Mouse (Mus musculus) erythroid progenitor cell, adult 5-6 weeks (primary cell): ENCODE measurements around the gene Glb1l3. TPM values are rescaled to one million over a fixed set of nuclear protein-coding genes. Genes with fewer than 3 reads are reported as not detected.
"Not testable (repeated sequence)": the region's sequence is repeated elsewhere in the genome, so short reads cannot be mapped to it uniquely, and the experiment has no call there.

Experiments
- ATAC-seq: replicated peaks from 2 replicates; pipeline ENCODE4 v1.8.0; 2016; ENCODE audit warnings: moderate number of reproducible peaks, mild to moderate bottlenecking, moderate TSS enrichment, inconsistent platforms; ENCODE audit not compliant: poor library complexity, low FRiP score, severe bottlenecking
- total RNA-seq, 2 experiments: library from RNA; stranded (forward) in 1 of 2; stranded (reverse) in 1 of 2; fragments of 150-400 nt in 1 of 2; fragments of 186-747, 209-891 nt in 1 of 2; gene quantifications; 2 replicates each; pipeline versions ENCODE4 v1.2.3 to v1.2.4; 2015 to 2017; ENCODE audit warnings: low replicate concordance in 2 of 2

Gene Glb1l3
- total RNA-seq (2015; ENCODE audit: low replicate concordance) (not detected in 2 replicates), total RNA-seq (2017; ENCODE audit: low replicate concordance) (not detected in 2 replicates)

GRCm38 (mm10) chr9:26860751-26861150 is at the start of gene Glb1l3:
TSS of gene Glb1l3 (minus strand) at chr9:26860890.
- ATAC-seq, result no peak

DNA sequence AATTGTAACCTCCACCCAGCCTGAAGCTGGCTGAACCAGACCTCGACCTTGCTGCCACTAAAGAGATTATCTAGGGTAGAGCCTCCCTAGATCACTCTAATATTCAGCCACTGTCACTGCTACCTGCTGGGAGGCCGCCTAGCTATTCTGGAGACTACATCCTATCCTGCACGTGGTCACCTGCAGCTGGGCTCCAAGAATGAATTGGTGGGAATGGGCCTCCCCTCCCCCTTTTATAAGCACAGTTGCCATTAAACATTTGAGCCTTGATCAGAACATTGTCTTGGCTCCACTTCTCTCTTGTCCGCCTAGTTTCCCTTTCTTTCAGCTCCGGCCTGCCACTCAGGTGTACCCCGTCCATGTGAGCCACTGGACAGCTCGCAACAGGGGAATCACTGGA is 9.2 kb upstream of the Glb1l3 start:
- not testable (repeated sequence) for ATAC-seq

DNA sequence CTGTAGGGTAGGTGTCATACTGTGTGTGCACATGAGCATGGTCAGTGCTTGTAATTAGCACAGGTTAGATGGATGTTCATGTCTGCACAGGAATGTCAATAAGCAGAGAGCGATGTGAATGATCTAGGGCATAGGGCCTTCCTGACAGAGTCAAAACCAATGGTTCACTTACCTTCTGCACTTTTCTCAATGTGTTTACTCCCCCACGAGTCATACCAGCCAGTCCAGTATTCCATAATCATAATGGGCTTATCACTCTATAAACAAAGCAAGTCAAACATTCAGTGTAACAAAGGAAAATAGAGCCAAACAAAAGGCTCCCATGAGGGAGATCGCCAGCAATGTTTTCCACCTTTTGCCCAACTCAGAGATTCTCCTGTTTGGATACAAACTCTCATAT is 29.6 kb downstream of the Glb1l3 start:
- ATAC-seq, result no peak

DNA sequence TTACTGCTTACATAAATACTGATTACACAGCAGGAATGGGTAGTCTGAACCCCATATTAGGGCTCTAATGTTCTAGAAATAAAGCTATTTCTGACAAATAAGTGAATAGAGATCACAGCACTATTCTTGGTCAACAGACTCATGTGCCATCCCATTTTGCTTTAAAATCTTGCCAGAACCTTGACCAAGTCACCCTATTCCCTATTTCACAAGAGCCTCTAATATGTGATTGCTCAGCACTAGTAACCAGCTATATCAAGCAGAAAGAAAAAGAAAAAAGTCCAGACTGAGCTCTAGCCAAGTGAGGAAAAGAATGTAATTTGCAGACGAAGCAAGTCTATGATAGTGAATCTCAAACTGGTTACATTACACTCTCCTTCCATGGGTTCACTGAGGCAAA is 40.7 kb downstream of the Glb1l3 start:
- no peak for ATAC-seq

GRCm38 (mm10) chr9:26808735-26809134 is 52.0 kb downstream of the Glb1l3 start:
- ATAC-seq, result no peak

GRCm38 (mm10) chr9:26805935-26806666 is 54.6 kb downstream of the Glb1l3 start, which contains the start of gene Glb1l2:
TSS of gene Glb1l2 (minus strand) at chr9:26806468.
- peak; percentile 42; the same call in 1 of the 2 replicates for ATAC-seq

- no peak for ATAC-seq
Observed at GRCm38 (mm10) chr9:26804321-26804720, 56.4 kb downstream of the Glb1l3 start.

GRCm38 (mm10) chr9:26800357-26800756 is 60.3 kb downstream of the Glb1l3 start:
- ATAC-seq, result no peak

DNA sequence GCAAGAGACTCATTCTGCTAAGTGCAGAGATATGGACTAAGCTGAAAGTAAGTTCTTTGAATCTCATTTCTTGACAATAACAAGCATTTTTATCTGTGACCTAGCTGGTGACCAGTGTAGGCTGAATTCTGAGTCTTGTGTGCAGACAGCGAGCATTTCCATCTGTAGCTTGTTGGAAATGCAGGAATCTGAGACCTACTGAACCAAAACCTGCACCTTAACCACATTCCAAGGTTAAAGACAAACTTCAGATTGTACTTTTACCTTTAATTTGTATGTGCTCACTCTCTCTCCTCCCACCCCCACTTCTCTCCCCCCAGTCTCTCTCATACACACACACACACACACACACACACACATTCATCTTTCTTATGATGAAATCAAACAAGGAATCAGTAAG is 62.0 kb downstream of the Glb1l3 start:
- no peak for ATAC-seq

- no peak for ATAC-seq
Observed at GRCm38 (mm10) chr9:26798205-26798604, 62.5 kb downstream of the Glb1l3 start.

DNA sequence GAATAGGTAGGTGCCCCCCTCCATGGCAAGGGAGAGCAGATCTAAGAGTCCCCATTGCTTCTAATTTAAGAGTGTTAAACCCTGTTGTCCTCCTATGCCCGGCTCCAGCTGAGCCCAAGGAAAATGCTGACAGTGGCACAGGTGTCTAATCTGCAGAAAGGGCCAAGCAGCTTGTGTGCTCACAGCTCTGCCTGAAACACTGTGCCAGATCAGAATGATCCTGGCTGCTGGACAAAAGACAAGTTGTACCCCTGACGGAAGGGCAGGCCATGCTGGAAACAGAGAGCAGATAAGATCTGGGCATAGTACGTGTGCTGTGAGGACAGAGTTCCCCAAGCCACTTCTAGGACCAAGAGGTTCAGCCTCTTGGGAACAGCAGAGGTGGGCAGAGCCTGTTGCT is 67.9 kb downstream of the Glb1l3 start:
- ATAC-seq, result no peak

GRCm38 (mm10) chr9:26783414-26783975 is 77.2 kb downstream of the Glb1l3 start:
- ATAC-seq, result no peak

GRCm38 (mm10) chr9:26778421-26778820 is 82.3 kb downstream of the Glb1l3 start:
- ATAC-seq, result no peak

DNA sequence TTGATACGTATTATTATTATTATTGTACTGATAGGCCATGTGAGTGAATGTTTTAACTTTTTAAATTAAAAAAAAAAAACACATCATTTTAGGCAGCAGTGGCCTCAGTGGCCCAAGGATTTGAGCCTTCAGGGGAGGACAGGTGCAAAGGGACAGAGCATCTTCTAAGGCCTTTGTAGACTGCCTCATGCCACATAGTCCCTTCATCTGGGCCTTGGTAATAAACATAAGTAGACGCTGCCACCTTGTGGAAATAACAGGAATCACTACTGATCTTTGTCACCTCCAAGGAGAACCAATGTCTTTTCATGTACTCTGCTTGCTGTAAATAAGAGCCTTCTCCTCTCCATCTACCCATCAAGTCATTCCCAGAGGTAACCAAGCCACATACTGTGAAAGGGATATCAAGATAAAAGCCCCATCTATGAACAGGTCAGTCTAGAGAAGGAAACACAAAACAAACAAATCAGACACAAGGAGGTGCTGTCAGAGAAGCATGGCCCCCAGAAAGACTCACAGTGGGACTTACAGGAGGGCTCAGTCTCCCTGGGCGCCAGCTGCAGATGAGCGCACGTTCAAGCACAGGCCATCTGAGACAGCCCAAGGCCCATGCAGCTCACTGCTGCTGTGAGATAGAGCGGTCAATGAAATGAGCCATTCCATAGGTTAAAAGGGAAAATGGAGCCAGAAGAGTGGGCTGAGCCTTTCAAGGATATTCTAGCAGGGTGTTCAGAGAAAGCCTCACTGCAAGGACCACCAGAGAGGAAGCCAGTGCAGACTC is 84.4 kb downstream of the Glb1l3 start:
- no peak for ATAC-seq

- ATAC-seq, result no peak
Observed at GRCm38 (mm10) chr9:26775700-26776099, 85.0 kb downstream of the Glb1l3 start.

DNA sequence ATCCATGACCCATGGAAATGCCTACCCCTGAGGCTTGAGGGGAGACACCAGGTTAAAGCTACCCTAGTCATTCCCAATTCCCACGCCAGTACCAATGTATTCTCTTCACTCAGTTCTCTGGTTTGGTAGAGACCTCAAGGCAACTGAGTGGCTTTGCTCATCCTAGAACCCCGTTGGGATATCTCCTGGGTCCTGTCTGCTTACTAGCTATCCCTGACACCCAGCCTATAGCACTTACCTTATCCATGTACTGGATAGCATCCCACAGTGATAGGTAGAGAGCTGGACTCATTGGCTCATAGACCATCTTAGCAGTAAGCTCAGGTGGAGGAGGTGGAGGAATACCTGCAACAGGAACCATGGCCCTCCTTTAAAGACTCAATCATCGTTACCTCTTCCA is 92.5 kb downstream of the Glb1l3 start:
- ATAC-seq, result no peak

Other genes with a start within 250 kb of the Glb1l3 start
- not detected in 2 replicates for gene B3gat1, start 127.2 kb downstream of the Glb1l3 start, total RNA-seq (2015; ENCODE audit: low replicate concordance)
- not detected in 2 replicates for gene B3gat1, start 127.2 kb downstream of the Glb1l3 start, total RNA-seq (2017; ENCODE audit: low replicate concordance)
- gene Glb1l2, start 54.4 kb downstream of the Glb1l3 start, total RNA-seq (2015; ENCODE audit: low replicate concordance), result not detected in 2 replicates
- gene Glb1l2, start 54.4 kb downstream of the Glb1l3 start, total RNA-seq (2017; ENCODE audit: low replicate concordance), result 0.91 TPM in 1 of 2 replicates, not detected in the other
- not detected in 2 replicates for gene Gm1110, start 62.2 kb upstream of the Glb1l3 start, total RNA-seq (2015; ENCODE audit: low replicate concordance)
- gene Gm1110, start 62.2 kb upstream of the Glb1l3 start, total RNA-seq (2017; ENCODE audit: low replicate concordance), result not detected in 2 replicates
- 1.1 TPM in 1 of 2 replicates, not detected in the other for gene Acad8, start 138.7 kb upstream of the Glb1l3 start, total RNA-seq (2015; ENCODE audit: low replicate concordance)
- gene Acad8, start 138.7 kb upstream of the Glb1l3 start, total RNA-seq (2017; ENCODE audit: low replicate concordance), result 1.9 and 4.8 TPM in 2 replicates
- gene Thyn1, start 138.8 kb upstream of the Glb1l3 start, total RNA-seq (2015; ENCODE audit: low replicate concordance), result 4.6 and 9.7 TPM in 2 replicates
- gene Thyn1, start 138.8 kb upstream of the Glb1l3 start, total RNA-seq (2017; ENCODE audit: low replicate concordance), result 3.6 and 10.3 TPM in 2 replicates
- gene Vps26b, start 169.2 kb upstream of the Glb1l3 start, total RNA-seq (2015; ENCODE audit: low replicate concordance), result 10.1 and 15.1 TPM in 2 replicates
- 10.0 and 14.7 TPM in 2 replicates for gene Vps26b, start 169.2 kb upstream of the Glb1l3 start, total RNA-seq (2017; ENCODE audit: low replicate concordance)
- 406 and 456 TPM in 2 replicates for gene Ncapd3, start 169.3 kb upstream of the Glb1l3 start, total RNA-seq (2015; ENCODE audit: low replicate concordance)
- 245 and 279 TPM in 2 replicates for gene Ncapd3, start 169.3 kb upstream of the Glb1l3 start, total RNA-seq (2017; ENCODE audit: low replicate concordance)